Mouse (Mus musculus) heart, embryonic 10.5 days (tissue): ENCODE measurements around the gene Pde1a. TPM values are rescaled to one million over a fixed set of nuclear protein-coding genes. Genes with fewer than 3 reads are reported as not detected.

Experiments used
- DNase-seq: peaks from one replicate; pipeline ENCODE4 v3.0.0-alpha.2; 2017; ENCODE audit warnings: low spot score
- H3K27ac ChIP-seq: fragments of 300-500 bp; sonication (generic); 2 replicates; pipeline ENCODE4 v1.5.1; 2016; ENCODE audit warnings: mild to moderate bottlenecking
- H3K27me3 ChIP-seq: fragments of 300-500 bp; sonication (generic); 2 replicates; pipeline ENCODE4 v1.6.1; 2016; ENCODE audit warnings: mild to moderate bottlenecking; ENCODE audit not compliant: poor library complexity, insufficient read depth, severe bottlenecking
- H3K36me3 ChIP-seq: fragments of 300-500 bp; sonication (generic); 2 replicates; pipeline ENCODE4 v1.6.1; 2016; ENCODE audit warnings: mild to moderate bottlenecking, moderate library complexity
- H3K4me1 ChIP-seq: fragments of 300-500 bp; sonication (generic); 2 replicates; pipeline ENCODE4 v1.6.1; 2016; ENCODE audit warnings: mild to moderate bottlenecking
- H3K4me3 ChIP-seq: fragments of 300-500 bp; sonication (generic); 2 replicates; pipeline ENCODE4 v1.5.1; 2016; ENCODE audit warnings: mild to moderate bottlenecking, moderate library complexity
- H3K9me3 ChIP-seq: fragments of 300-500 bp; sonication (generic); 2 replicates; pipeline ENCODE4 v1.6.1; 2016; ENCODE audit warnings: mild to moderate bottlenecking, moderate library complexity
- WGBS: fragments of 180-500 bp; shearing (Covaris S2); methylation state at CpG from one replicate; pipeline ENCODE4 v1.1.7; 2016; 5-methylcytosine and 5-hydroxymethylcytosine counted together
- polyA plus RNA-seq: library from polyadenylated mRNA; unstranded; fragments of >200 nt; fragmentation: Nextera tagmentation; extraction: Ambion mirVana; gene quantifications from 2 replicates; pipeline ENCODE4 v1.2.1, GENCODE M21; 2016

Pde1a gene
- polyA plus RNA-seq, result 7.0 and 10.4 TPM in 2 replicates

GRCm38 (mm10) chr2:80128861-80129698 lies at the start of gene Pde1a:
Gene Pde1a (minus strand): TSS chr2:80129458.
- Histone ChIP-seq H3K9me3 (no peaks in the 10 kb centered on the region), H3K4me3 (peak within 1 kb of the TSS; percentile 41), H3K4me1 (peaks cover 10% of the 10 kb centered on the region), H3K27ac (no peak within 1 kb of the TSS), H3K27me3 (no peaks in the 10 kb centered on the region), H3K36me3 (no peaks in the 10 kb centered on the region)
- DNase-seq, result no peak
- WGBS, result 35% methylated on average over 21 of the region's 21 CpGs

- 70% methylated on average over 4 of the region's 4 CpGs for WGBS
- no peak overlapping the region for H3K27ac ChIP-seq
- peaks cover 6% of the 10 kb centered on the region for H3K27me3 ChIP-seq
- H3K4me3 ChIP-seq, result no peak overlapping the region
- peaks cover 3% of the 10 kb centered on the region; the same call in 1 of the 2 replicates for H3K4me1 ChIP-seq
- no peaks in the 10 kb centered on the region for H3K9me3 ChIP-seq
- DNase-seq, result no peak
- H3K36me3 ChIP-seq, result no peaks in the 10 kb centered on the region
Observed at GRCm38 (mm10) chr2:80178608-80179280, 49.5 kb upstream of the Pde1a start.

GRCm38 (mm10) chr2:80178154-80178553 lies 48.9 kb upstream of the Pde1a start:
- Histone ChIP-seq H3K4me3 (no peak overlapping the region), H3K27me3 (peaks cover 10% of the 10 kb centered on the region), H3K27ac (no peak overlapping the region), H3K36me3 (no peaks in the 10 kb centered on the region), H3K4me1 (peaks cover 3% of the 10 kb centered on the region; the same call in 1 of the 2 replicates), H3K9me3 (no peaks in the 10 kb centered on the region)
- DNase-seq, result no peak
- WGBS, result 79% methylated on average over 3 of the region's 3 CpGs

- Histone ChIP-seq H3K27me3 (peaks cover 6% of the 10 kb centered on the region; the same call in 1 of the 2 replicates), H3K36me3 (no peaks in the 10 kb centered on the region), H3K4me1 (no peaks in the 10 kb centered on the region), H3K4me3 (no peak overlapping the region), H3K9me3 (no peaks in the 10 kb centered on the region), H3K27ac (no peak overlapping the region)
- DNase-seq, result no peak
- 78% methylated on average over 1 of the region's 1 CpGs for WGBS
Observed at GRCm38 (mm10) chr2:80168103-80168502, 38.8 kb upstream of the Pde1a start.

- no peaks in the 10 kb centered on the region for H3K36me3 ChIP-seq
- H3K9me3 ChIP-seq, result no peaks in the 10 kb centered on the region
- no peak overlapping the region for H3K27ac ChIP-seq
- WGBS, result 77% methylated on average over 2 of the region's 2 CpGs
- no peaks in the 10 kb centered on the region for H3K27me3 ChIP-seq
- no peaks in the 10 kb centered on the region for H3K4me1 ChIP-seq
- no peak overlapping the region for H3K4me3 ChIP-seq
- DNase-seq, result no peak
Observed at GRCm38 (mm10) chr2:80158784-80159183, 29.5 kb upstream of the Pde1a start.

GRCm38 (mm10) chr2:80158196-80158595 lies 28.9 kb upstream of the Pde1a start:
- Histone ChIP-seq H3K4me1 (no peaks in the 10 kb centered on the region), H3K36me3 (no peaks in the 10 kb centered on the region), H3K4me3 (no peak overlapping the region), H3K27me3 (no peaks in the 10 kb centered on the region), H3K9me3 (no peaks in the 10 kb centered on the region), H3K27ac (no peak overlapping the region)
- DNase-seq, result no peak
- WGBS, result 79% methylated on average over 3 of the region's 3 CpGs

GRCm38 (mm10) chr2:80150019-80150418 lies 20.8 kb upstream of the Pde1a start:
- no peaks in the 10 kb centered on the region for H3K4me1 ChIP-seq
- 78% methylated on average over 6 of the region's 6 CpGs for WGBS
- no peak for DNase-seq
- H3K27ac ChIP-seq, result no peak overlapping the region
- no peaks in the 10 kb centered on the region for H3K9me3 ChIP-seq
- H3K4me3 ChIP-seq, result no peak overlapping the region
- H3K27me3 ChIP-seq, result no peaks in the 10 kb centered on the region
- no peaks in the 10 kb centered on the region for H3K36me3 ChIP-seq

- WGBS, result 77% methylated on average over 3 of the region's 3 CpGs
Observed at GRCm38 (mm10) chr2:80149332-80149731, 20.1 kb upstream of the Pde1a start.

GRCm38 (mm10) chr2:80135076-80135475 lies 5.8 kb upstream of the Pde1a start:
- no peak overlapping the region for H3K4me3 ChIP-seq
- no peaks in the 10 kb centered on the region for H3K4me1 ChIP-seq
- no peaks in the 10 kb centered on the region for H3K27me3 ChIP-seq
- no peaks in the 10 kb centered on the region for H3K9me3 ChIP-seq
- 83% methylated on average over 3 of the region's 3 CpGs for WGBS
- H3K36me3 ChIP-seq, result no peaks in the 10 kb centered on the region
- no peak overlapping the region for H3K27ac ChIP-seq
- no peak for DNase-seq

More at GRCm38 (mm10) chr2:80149332-80149731, 20.1 kb upstream of the Pde1a start:
- no peaks in the 10 kb centered on the region for H3K27me3 ChIP-seq
- no peak overlapping the region for H3K4me3 ChIP-seq
- DNase-seq, result no peak
- H3K9me3 ChIP-seq, result no peaks in the 10 kb centered on the region
- H3K36me3 ChIP-seq, result no peaks in the 10 kb centered on the region
- H3K4me1 ChIP-seq, result no peaks in the 10 kb centered on the region
- no peak overlapping the region for H3K27ac ChIP-seq

GRCm38 (mm10) chr2:80132677-80133076 lies 3.4 kb upstream of the Pde1a start:
- Histone ChIP-seq H3K27me3 (no peaks in the 10 kb centered on the region), H3K9me3 (no peaks in the 10 kb centered on the region), H3K36me3 (no peaks in the 10 kb centered on the region), H3K4me3 (no peak overlapping the region), H3K27ac (no peak overlapping the region), H3K4me1 (peaks cover 10% of the 10 kb centered on the region)
- DNase-seq, result no peak
- WGBS, result 82% methylated on average over 3 of the region's 3 CpGs

GRCm38 (mm10) chr2:80126663-80127062 lies 2.6 kb downstream of the Pde1a start:
- Histone ChIP-seq H3K27ac (no peak overlapping the region), H3K9me3 (no peaks in the 10 kb centered on the region), H3K4me1 (peaks cover 10% of the 10 kb centered on the region), H3K27me3 (no peaks in the 10 kb centered on the region), H3K4me3 (no peak overlapping the region), H3K36me3 (no peaks in the 10 kb centered on the region)
- 70% methylated on average over 4 of the region's 4 CpGs for WGBS
- no peak for DNase-seq

GRCm38 (mm10) chr2:80086891-80087290 lies 42.4 kb downstream of the Pde1a start:
- WGBS, result 84% methylated on average over 2 of the region's 2 CpGs
- no peak for DNase-seq
- H3K4me1 ChIP-seq, result no peaks in the 10 kb centered on the region

GRCm38 (mm10) chr2:80080090-80080821 lies 49.0 kb downstream of the Pde1a start:
- Histone ChIP-seq H3K9me3 (no peaks in the 10 kb centered on the region), H3K4me3 (no peak overlapping the region), H3K27me3 (no peaks in the 10 kb centered on the region; the same call in 1 of the 2 replicates), H3K36me3 (no peaks in the 10 kb centered on the region), H3K4me1 (no peaks in the 10 kb centered on the region), H3K27ac (no peak overlapping the region)
- 87% methylated on average over 9 of the region's 9 CpGs for WGBS
- DNase-seq, result no peak

More at GRCm38 (mm10) chr2:80086891-80087290, 42.4 kb downstream of the Pde1a start:
- Histone ChIP-seq H3K36me3 (no peaks in the 10 kb centered on the region), H3K4me3 (no peak overlapping the region), H3K27me3 (no peaks in the 10 kb centered on the region), H3K9me3 (no peaks in the 10 kb centered on the region), H3K27ac (no peak overlapping the region)
